Mouse (Mus musculus) embryonic fibroblast, embryonic 13.5 days (primary cell): ENCODE measurements around the gene Preb.
A peak's percentile ranks its signal among the peaks of the same experiment; 100 is the strongest.

ENCODE experiments used
- CTCF ChIP-seq: IDR thresholded peaks from 2 replicates; pipeline ENCODE4 v1.5.1; 2011; ENCODE audit warnings: mild to moderate bottlenecking, control low read depth, low read length, moderate library complexity, borderline replicate concordance; ENCODE audit not compliant: insufficient read depth
- POLR2A ChIP-seq: IDR thresholded peaks from 2 replicates; pipeline ENCODE4 v1.6.1; 2011; ENCODE audit warnings: low read depth, mild to moderate bottlenecking, control low read depth, low read length, moderate library complexity

GRCm38 (mm10) chr5:31004184-31004583 lies 44.0 kb upstream of the Preb start:
- no peak for TF ChIP-seq POLR2A
- peak; percentile 48; the same call in 1 of the 2 replicates for TF ChIP-seq CTCF
